Comparison of ENCODE assay signal across 11 mouse cellular contexts in genomic region chr9:63890717-63891116, GRCm38 (mm10).
DNase-seq lines count a peak whose midpoint lies in the region; ATAC-seq and TF ChIP-seq lines count a peak whose summit lies in the region.
"Had no signal": no experiment of that assay in that cellular context is flagged by ENCODE, and none has a peak within 500 bp of the region (broad histone marks: within the 10 kb centered on the region; RNA-seq: fewer than 3 reads in every experiment).

No protein-coding gene starts in this region.

- no peaks in the 10 kb centered on the region for H3K27me3 ChIP-seq in hindbrain, postnatal 0 days (ENCODE audit: insufficient read depth, low read length)
- H3K27me3 ChIP-seq in hindbrain, embryonic 11.5 days (ENCODE audit: control insufficient read depth, insufficient read depth, low read length), result no peaks in the 10 kb centered on the region
- no peaks in the 10 kb centered on the region for H3K27me3 ChIP-seq in intestine, postnatal 0 days (replicated peaks; ENCODE audit: control insufficient read depth, insufficient read depth, low read length)
- H3K27me3 ChIP-seq in kidney, postnatal 0 days (ENCODE audit: insufficient read depth, low read length), result no peaks in the 10 kb centered on the region
- H3K27me3 ChIP-seq: embryonic facial prominence, embryonic 12.5 days had no signal

- H3K27ac ChIP-seq in hindbrain, postnatal 0 days, result no peak overlapping the region
- no peak overlapping the region for H3K27ac ChIP-seq in hindbrain, embryonic 11.5 days (ENCODE audit: low read depth, low read length)
- no peak overlapping the region for H3K27ac ChIP-seq in intestine, postnatal 0 days (ENCODE audit: low read depth, low read length)
- H3K27ac ChIP-seq in kidney, postnatal 0 days, result no peak overlapping the region
- H3K27ac ChIP-seq: embryonic facial prominence, embryonic 12.5 days had no signal

- intact Hi-C loops in left cerebral cortex, postnatal 36 days (cut with DNase I), result no loop called here

- no peak overlapping the region for H3K9ac ChIP-seq in hindbrain, postnatal 0 days (replicated peaks; ENCODE audit: low read length)
- H3K9ac ChIP-seq in hindbrain, embryonic 11.5 days (ENCODE audit: low read depth, low read length), result no peak overlapping the region
- H3K9ac ChIP-seq in intestine, postnatal 0 days (ENCODE audit: low read depth, low read length), result no peak overlapping the region
- H3K9ac ChIP-seq in kidney, postnatal 0 days (ENCODE audit: low read depth, low read length), result no peak overlapping the region
- H3K9ac ChIP-seq: embryonic facial prominence, embryonic 12.5 days had no signal

- no peak overlapping the region for H3K4me2 ChIP-seq in hindbrain, postnatal 0 days (ENCODE audit: low read depth, low read length)
- H3K4me2 ChIP-seq in hindbrain, embryonic 11.5 days (replicated peaks; ENCODE audit: low read depth, low read length), result no peak overlapping the region
- no peak overlapping the region for H3K4me2 ChIP-seq in intestine, postnatal 0 days (replicated peaks; ENCODE audit: low read depth)
- no peak overlapping the region for H3K4me2 ChIP-seq in kidney, postnatal 0 days (ENCODE audit: low read length)
- H3K4me2 ChIP-seq: embryonic facial prominence, embryonic 12.5 days had no signal

- no peaks in the 10 kb centered on the region for H3K4me1 ChIP-seq in hindbrain, postnatal 0 days (ENCODE audit: insufficient read depth, low read length)
- no peaks in the 10 kb centered on the region for H3K4me1 ChIP-seq in hindbrain, embryonic 11.5 days (replicated peaks; ENCODE audit: control insufficient read depth, insufficient read depth, low read length)
- no peaks in the 10 kb centered on the region for H3K4me1 ChIP-seq in intestine, postnatal 0 days (replicated peaks; ENCODE audit: control insufficient read depth, insufficient read depth, low read length)
- no peaks in the 10 kb centered on the region for H3K4me1 ChIP-seq in kidney, postnatal 0 days (replicated peaks; ENCODE audit: insufficient read depth, low read length)

- peak; percentile 69; the same call in 1 of the 2 replicates for ATAC-seq in hindbrain, postnatal 0 days
- no peak for ATAC-seq in hindbrain, embryonic 11.5 days (ENCODE audit: low FRiP score)
- ATAC-seq in intestine, postnatal 0 days, result peak; percentile 53; the same call in 1 of the 2 replicates
- ATAC-seq in kidney, postnatal 0 days (replicated peaks; ENCODE audit: low FRiP score, low read depth), result 0 out of 2 replicates have a peak, but pooled peaks have one; percentile 40

- no peaks in the 10 kb centered on the region for H3K9me3 ChIP-seq in hindbrain, postnatal 0 days (ENCODE audit: low read length)
- H3K9me3 ChIP-seq in hindbrain, embryonic 11.5 days (ENCODE audit: control insufficient read depth, low read length), result no peaks in the 10 kb centered on the region
- H3K9me3 ChIP-seq in intestine, postnatal 0 days (ENCODE audit: control insufficient read depth), result no peaks in the 10 kb centered on the region
- H3K9me3 ChIP-seq in kidney, postnatal 0 days (replicated peaks; ENCODE audit: low read length), result no peaks in the 10 kb centered on the region
- H3K9me3 ChIP-seq: embryonic facial prominence, embryonic 12.5 days had no signal

- DNase-seq in hindbrain, postnatal 0 days (ENCODE audit: low spot score), result peak; percentile 43
- no peak for DNase-seq in hindbrain, embryonic 11.5 days (ENCODE audit: low spot score)
- no peak for DNase-seq in kidney, postnatal 0 days (ENCODE audit: low spot score)
- DNase-seq in lung, postnatal 4 days, result peak; percentile 19 to 58
- DNase-seq in adrenal gland, postnatal 14 days, result no peak
- no peak for DNase-seq in left cerebral cortex, postnatal 36 days (ENCODE audit: low spot score in 2 of 2)
- DNase-seq: adrenal gland, adult 2 months; cerebellum, postnatal 10 days; right cerebral cortex, postnatal 25 days had no signal

- no peak for TF ChIP-seq CTCF in hindbrain, postnatal 0 days (IDR thresholded peaks at IDR 0.05; ENCODE audit: low read depth)
- 0 out of 2 replicates have a peak, but pooled peaks have one; percentile 9 for TF ChIP-seq CTCF in intestine, postnatal 0 days (IDR thresholded peaks at IDR 0.05; ENCODE audit: low read depth)
- no peak for TF ChIP-seq CTCF in kidney, postnatal 0 days (IDR thresholded peaks at IDR 0.05; ENCODE audit: low read depth)

- no peaks in the 10 kb centered on the region for H3K36me3 ChIP-seq in hindbrain, postnatal 0 days (ENCODE audit: insufficient read depth, low read length)
- no peaks in the 10 kb centered on the region for H3K36me3 ChIP-seq in hindbrain, embryonic 11.5 days (ENCODE audit: control insufficient read depth, insufficient read depth, low read length)
- H3K36me3 ChIP-seq in intestine, postnatal 0 days (ENCODE audit: control insufficient read depth, insufficient read depth), result no peaks in the 10 kb centered on the region
- H3K36me3 ChIP-seq in kidney, postnatal 0 days (ENCODE audit: insufficient read depth, low read length), result no peaks in the 10 kb centered on the region
- H3K36me3 ChIP-seq: embryonic facial prominence, embryonic 12.5 days had no signal

- WGBS in hindbrain, postnatal 0 days, result 48% methylated on average over 5 of the region's 5 CpGs
- 65% methylated on average over 5 of the region's 5 CpGs for whole genome bisulfite sequencing in hindbrain, embryonic 11.5 days
- WGBS in intestine, postnatal 0 days, result 37% methylated on average over 5 of the region's 5 CpGs
- WGBS in kidney, postnatal 0 days, result 56% methylated on average over 5 of the region's 5 CpGs

- H3K4me3 ChIP-seq in hindbrain, postnatal 0 days (ENCODE audit: low read length), result no peak overlapping the region
- no peak overlapping the region for H3K4me3 ChIP-seq in hindbrain, embryonic 11.5 days (ENCODE audit: low read depth, low read length)
- H3K4me3 ChIP-seq in intestine, postnatal 0 days (ENCODE audit: low read depth, low read length), result no peak overlapping the region
- H3K4me3 ChIP-seq in kidney, postnatal 0 days (replicated peaks; ENCODE audit: low read depth, low read length), result no peak overlapping the region
- H3K4me3 ChIP-seq: embryonic facial prominence, embryonic 12.5 days had no signal

Comparison
In these comparisons a context has a peak if more than half of its experiments do, and no peak if none do; other contexts are left out.
1. DNase-seq: peak in hindbrain, postnatal 0 days (single experiment) and lung, postnatal 4 days (2 of 2); none in hindbrain, embryonic 11.5 days (single experiment), kidney, postnatal 0 days (single experiment), adrenal gland, postnatal 14 days (single experiment) and left cerebral cortex, postnatal 36 days (0 of 2).